Mouse (Mus musculus) thymus, postnatal 36 days (tissue): Measurements from ENCODE around the gene Tnrc6b.

Experiments
- DNase-seq, 2 experiments: peaks; one replicate each; pipeline ENCODE4 v3.0.0; 2022; ENCODE audit warnings: mixed read lengths in 2 of 2

Tnrc6b gene

DNA sequence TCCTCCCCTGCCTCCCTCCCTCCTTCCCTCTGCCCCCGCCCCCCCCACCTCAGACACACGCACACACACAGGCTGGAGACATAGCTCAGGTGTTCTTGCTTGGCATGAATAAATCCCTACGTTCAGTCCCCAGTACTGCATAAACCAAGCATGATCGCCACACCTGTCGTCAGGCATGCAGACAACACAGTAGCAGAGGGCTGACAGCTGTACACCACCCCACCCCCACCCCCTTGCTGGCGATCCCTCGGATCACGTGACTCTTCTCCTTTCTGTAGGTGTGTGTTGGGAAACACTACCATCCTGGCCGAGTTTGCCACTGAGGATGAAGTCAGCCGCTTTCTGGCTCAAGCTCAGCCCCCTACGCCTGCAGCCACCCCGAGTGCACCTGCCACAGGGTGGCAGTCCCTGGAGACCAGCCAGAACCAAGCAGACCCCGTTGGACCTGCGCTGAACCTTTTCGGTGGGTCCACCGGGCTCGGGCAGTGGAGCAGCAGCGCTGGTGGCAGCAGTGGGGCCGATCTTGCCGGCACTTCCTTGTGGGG lies 217.8 kb downstream of the Tnrc6b start:
- DNase-seq, result peak; percentile 21 to 55

DNA sequence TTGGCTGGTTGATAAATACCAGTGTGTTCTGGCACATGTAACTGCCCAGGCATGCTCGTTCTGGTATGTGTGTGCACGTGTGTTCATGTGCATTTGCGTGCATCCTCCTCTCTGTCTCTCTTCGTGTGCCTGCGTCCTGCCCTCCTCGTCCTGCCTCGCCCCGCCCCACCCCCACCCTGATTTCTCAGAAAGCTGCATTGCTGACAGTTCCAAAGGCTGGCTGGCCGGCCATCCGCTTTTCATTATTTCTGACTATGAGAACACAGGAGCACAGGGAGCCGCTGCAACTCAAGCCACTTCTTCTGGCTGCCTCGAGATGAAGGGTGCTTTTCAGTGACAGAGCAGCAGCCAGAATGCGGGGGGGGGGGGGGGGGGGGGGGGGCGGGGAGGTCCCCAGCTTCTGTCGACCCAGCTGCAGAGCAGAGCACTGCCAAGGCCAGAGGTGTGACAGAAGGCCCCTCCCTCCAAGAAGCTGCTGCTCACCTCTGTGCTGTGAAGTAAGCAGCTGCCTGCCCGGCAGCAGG lies 219.0 kb downstream of the Tnrc6b start:
- peak; percentile 56 to 80 for DNase-seq

DNA sequence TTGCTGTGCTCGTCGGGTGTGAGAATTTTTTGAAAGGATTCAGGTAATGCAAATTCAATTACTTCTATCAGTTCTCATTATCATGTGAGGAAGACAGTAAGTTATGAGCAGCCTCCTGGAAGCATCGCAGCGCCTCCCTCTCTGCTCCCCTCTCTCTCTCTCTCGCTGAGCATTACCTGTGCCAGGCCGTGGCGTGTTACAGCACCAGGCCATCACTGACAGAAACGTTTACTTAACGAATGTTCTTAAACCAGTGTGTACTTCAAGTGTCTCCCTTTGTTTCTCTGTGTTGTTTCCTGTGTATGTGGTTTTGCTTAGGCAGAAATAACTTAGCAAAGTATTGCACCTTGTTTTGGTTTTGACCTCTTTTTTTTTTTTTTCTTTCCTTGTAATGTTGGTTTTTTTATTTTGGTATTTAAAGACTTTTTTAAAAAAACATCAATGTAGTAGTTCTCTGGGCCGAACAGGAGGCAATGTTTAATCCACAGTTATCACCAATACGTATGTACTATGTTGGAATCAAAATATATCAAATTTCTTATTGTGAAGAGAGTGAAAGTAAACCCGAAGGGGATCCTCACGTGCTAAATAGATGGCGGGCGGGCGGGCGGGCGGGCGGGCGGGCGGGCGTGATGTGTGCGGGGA lies 219.7 kb downstream of the Tnrc6b start:
- DNase-seq, result peak; percentile 56 to 68

DNA sequence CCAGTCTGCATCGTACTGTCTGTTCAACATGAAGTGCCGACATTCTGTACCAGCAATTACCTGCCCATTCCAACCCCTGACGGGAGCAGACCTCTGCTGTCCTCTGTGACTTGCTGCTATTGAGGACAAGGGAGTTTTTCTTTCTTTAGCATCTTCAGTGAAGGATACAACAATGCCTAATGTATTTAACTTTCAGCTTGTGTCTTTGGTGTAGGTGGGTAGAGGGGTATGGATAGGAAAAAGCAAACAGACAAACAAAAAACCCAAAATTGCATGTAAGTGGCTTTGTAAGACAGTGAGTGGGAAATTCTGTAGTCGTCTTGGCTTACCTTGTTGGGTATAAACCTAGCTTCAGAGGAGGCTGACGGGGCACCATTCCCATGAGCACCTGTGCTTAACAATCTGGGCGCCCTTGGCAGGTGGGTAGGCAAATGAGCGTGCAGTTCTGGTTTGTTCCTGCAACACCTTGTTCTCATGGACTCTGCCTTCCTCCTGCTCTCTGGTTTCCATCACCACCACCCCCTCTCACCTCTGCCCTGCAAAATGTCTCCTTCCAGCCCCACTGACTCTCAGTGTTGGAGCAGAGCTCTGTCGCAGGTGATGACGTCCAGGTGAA lies 220.3 kb downstream of the Tnrc6b start:
- DNase-seq, result peak; percentile 41 to 52

DNA sequence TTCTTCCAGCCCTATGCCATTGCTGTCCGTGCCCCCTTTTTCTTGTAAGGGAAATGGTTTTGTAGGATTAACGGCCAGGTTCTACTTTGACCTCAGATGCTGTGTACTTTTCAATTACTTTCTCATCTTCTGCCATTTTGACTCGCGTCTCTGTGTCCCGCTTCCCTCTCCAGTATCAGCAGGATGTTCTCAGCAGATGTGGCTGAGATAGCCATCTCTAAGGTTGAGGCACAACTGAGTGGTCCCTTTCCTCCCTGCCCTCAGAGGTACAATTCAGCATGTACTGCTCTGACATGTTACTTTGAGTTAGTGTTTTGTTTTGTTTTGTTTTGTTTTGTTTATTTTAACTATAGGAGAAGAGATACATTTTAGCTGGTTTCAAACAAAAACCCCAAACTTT lies 223.7 kb downstream of the Tnrc6b start:
- peak in 1 of 2 experiments; percentile 37 for DNase-seq

DNA sequence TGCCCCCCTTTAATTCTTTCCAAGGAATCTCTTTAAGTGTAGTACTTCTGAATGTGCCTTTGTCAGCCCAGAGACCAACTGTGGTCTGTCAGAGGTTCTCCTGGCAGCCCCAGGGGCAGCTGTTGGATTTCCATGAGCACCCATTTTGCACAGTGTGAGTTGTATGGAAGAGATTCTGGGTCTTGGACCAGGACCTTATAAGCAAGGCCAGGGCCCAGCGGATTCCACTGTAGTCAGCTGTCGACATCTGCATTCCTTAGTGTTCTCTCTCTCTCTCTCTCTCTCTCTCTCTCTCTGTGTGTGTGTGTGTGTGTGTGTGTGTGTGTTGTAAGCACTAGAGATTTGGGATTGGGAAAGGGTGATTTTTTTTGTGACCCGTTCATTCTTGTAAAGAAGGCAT lies 225.6 kb downstream of the Tnrc6b start:
- DNase-seq, result no peak

DNA sequence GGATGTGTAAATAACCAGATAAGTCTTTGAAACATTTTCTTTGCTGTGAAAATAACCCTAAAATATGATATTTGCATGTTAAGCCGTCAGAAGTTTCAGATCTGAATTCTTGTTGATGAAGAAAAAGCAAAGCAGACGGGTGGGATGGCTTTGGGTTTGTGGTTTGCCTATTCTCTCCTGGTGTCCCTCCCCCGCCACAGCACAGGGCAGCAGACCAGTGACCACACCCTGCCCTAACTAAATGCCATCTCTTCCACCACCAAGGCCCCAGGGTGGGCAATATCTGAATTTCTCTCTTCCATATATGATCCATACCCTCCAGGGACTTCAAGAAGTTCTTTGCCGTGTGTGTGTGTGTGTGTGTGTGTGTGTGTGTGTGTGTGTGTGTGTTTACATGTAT lies 227.5 kb downstream of the Tnrc6b start:
- DNase-seq, result no peak

DNA sequence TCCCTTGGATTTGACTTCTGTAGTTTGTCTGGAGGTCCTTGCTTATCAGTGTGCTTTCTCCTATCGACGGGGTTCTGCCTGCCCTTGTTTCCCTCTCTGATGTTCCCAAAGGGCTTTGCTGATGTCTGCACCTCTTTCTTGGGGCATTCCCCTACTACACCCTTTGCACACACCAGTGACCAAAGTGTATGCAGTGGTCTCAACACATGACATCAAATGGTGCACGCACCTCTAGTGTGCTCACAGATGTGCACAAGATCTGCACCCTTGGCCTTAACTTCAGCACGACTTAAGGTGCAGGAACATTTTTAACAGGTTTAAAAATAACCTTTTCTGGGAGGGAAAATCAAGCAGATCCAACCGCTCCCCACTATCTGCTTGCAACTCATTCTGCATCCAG lies 228.3 kb downstream of the Tnrc6b start:
- DNase-seq, result no peak

DNA sequence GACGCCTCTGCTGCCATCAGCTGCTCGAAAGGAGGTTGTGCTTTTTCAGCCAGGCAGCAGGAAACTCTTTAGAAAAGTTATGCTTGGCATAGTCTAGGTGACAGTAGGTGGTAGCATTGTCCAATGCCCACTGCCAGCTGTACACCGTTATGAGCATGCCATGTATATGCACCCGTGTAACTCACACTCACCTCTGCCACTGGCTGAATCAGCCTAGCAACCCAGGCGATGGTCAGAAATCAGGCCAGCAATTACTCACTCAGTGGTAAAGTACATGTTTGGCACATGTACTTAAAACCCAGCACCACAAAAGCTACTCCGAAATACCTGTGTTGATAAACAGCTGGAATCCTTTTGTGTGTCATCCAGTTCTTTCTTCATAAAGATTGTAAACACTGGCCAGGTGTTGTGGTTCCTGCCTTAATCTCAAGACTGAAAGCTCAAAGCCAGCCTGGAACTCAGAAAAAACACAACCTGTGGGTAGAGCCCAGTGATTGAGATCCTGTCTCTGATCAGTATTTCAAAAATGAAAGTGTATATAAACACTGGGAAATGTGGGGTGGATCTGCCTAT lies 230.4 kb downstream of the Tnrc6b start:
- peak in 1 of 2 experiments; percentile 32 for DNase-seq

DNA sequence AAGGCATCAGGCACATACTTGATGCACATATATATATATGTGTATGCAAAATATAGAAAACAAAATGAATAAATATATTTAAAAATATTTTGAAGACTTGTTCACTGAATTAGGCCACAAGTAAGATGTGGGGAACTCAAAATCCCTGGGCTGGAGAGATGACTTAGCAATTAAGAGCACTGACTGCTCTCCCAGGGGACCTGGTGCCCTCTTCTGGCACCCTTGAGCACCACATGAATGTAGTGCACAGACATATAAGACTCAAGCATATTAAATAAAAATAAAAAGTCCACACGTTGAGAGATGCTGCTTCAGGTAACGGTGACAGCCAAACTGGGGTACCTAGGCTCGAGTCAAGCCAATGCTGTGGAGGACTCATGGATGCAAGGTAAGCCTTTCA lies 234.7 kb downstream of the Tnrc6b start:
- DNase-seq, result peak; percentile 59 to 72

DNA sequence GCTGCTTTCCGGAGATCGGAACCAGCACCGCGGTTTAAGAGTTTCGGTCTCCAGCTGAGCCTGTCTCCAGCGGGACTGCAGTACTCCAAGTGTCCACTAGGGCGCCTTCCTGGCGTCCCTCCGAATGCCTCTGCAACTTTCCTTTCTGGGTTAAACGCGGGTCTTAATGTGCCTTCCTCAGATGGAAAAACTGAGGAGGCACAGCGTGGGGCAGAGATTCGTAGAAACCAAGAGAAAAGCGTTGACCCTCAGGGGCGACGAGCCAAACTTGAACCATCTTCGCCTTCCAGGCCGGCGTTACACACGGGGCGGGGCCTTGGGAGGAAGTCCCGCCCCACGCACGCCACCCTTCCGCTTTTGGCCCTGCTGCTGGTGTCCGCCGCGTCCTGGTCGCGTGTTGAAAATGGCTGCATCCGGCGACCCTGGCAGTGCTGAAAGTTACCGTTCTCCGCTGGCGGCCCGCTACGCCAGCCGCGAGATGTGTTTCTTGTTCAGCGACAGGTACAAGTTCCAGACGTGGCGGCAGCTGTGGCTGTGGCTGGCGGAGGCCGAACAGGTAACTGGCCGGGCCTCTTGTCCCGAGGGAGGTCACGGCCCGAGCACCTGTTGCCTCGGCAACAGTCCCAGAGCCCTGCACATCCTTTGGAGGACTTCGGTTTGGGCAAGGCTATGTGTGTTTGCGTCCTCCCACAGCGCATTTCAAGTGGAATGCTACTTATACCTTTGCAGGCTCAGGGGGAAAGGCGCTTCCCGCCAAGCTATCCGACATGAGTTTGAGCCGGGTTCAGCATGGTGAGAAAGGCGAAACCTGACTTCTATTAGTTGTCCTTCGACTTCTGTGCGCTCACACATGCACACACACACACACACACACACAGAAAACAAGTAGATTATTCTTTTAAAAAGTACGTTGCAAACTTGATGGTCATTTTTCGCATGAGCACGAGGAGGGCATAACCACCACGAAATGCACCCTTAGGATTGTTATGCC lies 237.3 kb downstream of the Tnrc6b start, which contains the start of gene Adsl:
Gene Adsl, plus strand, starts transcription at position 346 of the 991 bp plus-strand sequence.
- peak; percentile 85 to 86 for DNase-seq

DNA sequence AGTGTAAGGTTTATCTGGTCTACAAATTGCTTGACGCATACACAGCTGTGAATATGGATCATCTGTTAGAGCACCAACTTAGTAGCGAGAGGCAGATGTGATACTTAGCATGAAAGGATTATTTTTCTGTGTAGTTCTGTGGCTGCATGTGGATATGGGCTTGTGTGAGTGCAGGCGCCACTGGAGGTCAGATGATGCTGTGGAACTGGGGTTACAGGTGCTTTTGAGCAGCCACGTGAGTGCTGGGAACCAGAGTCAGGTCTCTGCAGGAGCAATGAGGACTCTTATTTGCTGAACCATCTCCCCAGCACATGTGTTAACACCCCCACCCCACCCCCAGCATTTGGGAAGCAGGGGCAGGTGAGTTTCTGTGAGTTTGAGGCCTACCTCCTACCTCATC lies 238.3 kb downstream of the Tnrc6b start:
- DNase-seq, result peak in 1 of 2 experiments; percentile 16

DNA sequence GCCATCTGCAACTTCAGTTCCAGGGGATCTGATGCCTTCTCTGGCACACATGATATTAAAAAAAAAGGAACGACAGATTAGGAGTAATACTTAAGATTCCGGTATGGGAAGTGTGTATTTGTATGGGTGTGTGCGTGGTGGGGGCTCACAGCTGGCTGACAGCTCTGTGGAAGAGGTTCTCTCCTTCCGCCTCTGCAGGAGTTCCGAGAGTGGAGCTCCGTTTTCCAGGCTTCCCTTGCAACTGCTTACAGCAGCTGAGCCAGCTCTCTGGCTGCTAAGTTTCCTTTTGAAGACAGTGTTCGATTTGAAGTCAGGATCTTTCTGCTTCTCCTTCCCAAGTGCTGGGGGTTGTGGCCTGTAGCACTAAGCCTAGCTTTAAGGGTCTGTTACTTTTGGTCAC lies 238.9 kb downstream of the Tnrc6b start:
- no peak for DNase-seq

DNA sequence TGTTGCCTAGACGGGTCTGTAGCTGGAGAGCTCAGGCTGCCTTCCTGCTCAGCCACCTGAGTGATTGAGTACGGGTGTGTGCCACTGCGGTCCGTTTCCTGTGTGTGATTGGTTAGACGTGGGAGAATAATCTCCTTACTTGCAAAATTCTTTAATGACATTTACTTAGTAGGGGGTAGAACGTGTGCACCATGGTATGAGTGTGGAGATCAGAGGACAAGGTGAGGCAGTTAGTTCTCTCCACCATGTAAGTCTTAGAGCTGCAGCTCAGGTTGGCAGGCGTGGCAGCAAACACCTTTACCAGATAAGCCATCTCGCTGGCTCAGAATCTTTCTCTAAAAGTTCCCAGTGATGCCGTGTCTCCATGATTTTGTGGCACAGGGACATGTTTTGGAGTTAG lies 242.9 kb downstream of the Tnrc6b start:
- no peak for DNase-seq

DNA sequence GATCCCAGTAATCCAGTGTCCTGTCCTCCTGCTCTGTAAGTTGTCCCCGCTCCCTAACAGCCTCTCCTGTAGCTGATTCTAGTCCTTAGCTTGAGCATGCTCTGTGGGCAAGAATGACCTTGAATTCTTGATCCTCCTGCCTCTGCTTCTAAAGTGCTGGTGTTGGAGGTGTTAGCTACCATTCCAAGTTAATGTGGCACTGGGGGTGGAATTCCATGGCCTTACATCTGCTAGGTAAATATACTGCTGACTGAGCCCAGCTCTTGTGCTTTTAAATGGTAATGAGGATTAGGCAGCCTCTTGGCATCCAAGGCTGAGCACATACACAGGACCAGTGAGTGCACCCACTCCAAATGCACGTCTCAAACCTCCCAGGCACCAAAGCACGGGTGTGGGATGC lies 243.7 kb downstream of the Tnrc6b start:
- no peak for DNase-seq

DNA sequence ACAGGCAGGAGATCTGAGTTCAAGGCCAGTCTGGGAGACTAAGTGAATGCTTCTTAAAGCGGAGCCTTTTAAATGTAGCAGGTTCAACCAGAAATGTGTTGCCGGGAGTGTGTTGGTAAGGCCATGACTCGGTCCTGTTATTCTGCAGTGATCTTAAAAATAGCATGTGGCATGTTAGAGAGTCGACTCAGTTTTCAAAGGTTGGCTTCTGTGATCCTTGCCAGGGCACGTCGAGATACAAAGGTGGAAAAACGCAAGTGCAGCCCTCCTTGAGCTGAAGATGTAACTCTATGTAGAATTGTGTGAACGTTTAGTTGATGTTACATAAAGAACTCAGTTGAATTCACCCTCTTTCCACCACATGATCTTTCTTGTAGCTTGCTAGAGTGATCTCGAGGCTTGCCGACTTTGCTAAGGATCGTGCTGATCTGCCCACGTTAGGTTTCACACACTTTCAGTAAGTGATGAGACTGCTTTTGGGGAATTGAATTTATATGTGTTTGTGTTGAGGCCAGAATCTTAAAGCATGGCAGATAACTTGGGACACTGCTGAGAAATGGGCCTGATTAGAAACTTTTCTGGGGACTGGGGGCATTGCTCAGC lies 244.8 kb downstream of the Tnrc6b start:
- no peak for DNase-seq

DNA sequence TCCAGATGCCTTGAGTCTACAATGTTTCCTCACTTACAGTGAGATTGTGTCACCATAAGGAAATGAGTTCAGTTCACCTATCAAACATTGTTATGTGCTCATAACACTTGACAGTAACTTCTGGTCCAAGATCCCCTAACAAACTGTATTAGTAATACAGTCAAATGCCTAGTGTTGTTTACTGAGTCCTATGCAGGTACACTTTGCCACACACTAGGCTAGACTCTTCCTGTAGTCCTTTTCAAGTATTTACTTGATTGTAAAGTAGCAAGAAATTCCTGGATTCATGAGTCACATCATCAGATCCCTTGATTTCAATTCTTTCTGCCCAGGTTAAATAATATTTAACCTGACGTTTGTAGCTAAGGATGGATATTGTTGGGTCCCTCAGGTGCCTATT lies 258.3 kb downstream of the Tnrc6b start:
- no peak for DNase-seq

DNA sequence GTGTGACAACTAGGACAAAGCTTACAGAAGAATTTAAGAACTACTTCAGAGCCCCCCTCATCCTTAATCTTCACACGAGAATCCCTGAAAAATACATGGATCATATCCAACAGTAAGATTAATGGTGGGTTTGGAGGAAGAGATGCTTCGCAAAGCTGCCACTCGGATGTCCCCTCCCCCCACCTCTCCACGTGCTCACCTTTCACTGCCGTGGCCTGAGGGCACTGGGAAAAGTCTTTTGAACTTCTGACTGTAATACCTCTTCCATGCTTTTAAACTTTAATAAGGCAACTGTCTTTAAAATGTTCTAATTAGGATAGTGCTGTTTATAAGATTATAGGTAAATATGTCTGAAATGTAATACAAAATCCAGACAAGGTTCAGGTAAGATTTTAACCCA lies 263.2 kb downstream of the Tnrc6b start:
- no peak for DNase-seq

DNA sequence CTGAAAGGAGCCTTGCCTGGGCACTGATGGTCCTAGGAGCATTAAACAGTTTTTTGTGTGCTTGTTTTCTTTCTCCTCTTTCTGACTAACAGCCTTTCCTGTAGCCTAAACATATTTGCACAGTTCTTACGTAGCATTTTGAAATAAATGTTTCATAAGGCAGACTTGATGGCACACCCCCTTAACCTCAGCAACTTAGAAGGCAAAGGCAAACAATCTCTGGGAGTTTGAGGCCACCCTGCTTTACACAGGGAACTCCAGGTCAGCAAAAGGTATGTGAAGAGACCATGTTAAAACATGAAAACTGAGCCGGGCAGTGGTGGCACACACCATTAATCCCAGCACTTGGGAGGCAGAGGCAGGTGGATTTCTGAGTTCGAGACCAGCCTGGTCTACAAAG lies 264.6 kb downstream of the Tnrc6b start:
- no peak for DNase-seq

DNA sequence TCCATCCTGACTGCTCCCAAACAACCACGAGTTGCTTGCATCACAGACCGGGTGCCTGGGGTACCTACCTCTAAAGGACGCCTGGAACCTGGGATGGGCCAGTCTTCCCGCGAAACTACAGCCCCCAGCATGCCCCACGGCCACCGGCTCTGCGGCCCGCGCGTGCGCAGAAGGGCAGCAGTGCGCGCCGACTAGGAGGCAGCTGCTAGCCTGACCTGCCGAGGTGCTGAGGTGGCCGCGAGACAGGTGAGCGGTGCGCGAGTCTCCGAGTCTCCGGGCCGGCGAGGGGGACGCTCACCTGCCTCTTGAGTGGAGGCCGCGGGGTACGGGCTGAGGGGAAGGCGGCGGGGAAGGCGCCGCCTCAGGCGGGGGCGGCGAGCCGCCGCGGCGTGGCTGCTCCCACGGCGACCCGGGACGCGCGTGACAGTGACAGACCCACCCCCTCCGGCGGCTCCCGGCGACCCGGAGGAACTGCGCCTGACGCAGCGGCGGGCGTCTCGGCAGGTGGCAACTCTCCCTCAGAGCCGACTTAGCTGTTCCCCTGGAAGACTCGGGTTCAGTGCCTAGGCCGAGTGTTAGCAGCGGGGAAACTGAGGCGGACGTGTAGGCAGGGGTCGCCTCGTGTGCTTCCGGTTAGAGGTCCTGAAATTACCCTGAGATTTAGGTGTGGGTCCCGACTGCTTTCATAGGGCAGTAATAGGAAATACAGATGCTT lies 266.7 kb downstream of the Tnrc6b start, which contains the start of gene Sgsm3:
Gene Sgsm3, plus strand, starts transcription at position 146 of the 715 bp plus-strand sequence.
- DNase-seq, result peak; percentile 82 to 88

DNA sequence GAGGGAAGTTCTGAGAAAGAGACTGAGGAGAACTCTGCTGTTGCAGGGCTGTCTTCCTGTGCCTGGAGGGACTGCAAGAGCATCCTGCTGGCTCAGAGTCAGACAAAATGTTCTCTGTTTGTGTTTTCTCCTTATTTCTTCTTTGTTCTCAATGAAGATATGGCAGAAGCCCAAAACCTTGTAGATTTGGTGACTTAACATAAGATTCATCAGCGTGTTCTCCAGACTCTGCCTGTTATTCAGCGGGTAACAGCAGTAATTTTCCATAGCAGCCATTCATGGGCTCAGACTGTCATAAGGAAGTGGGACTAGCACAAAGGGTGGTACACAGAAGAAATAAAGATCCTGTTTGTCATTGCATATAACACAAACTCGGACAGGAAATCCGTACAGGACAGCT lies 268.5 kb downstream of the Tnrc6b start:
- DNase-seq, result no peak
